Mouse (Mus musculus): Measurements from ENCODE around the gene Hus1. TPM values are rescaled to one million over a fixed set of nuclear protein-coding genes. Genes with fewer than 3 reads are reported as not detected.
A peak's percentile ranks its signal among the peaks of the same experiment; 100 is the strongest.

Gene Hus1
- polyA plus RNA-seq, 1 experiment from 2014 or later: 19.0 TPM

- Histone ChIP-seq H3K9ac (ENCODE audit: low read depth, low read length) (no peak overlapping the region), H3K36me3 (ENCODE audit: control insufficient read depth, insufficient read depth, low read length) (no peaks in the 10 kb centered on the region), H3K27me3 (ENCODE audit: control insufficient read depth, insufficient read depth, low read length) (0 out of 2 replicates have a peak, but pooled peaks cover 4% of the 10 kb centered on the region), H3K27ac (ENCODE audit: low read depth, low read length) (no peak overlapping the region), H3K4me1 (replicated peaks; ENCODE audit: control insufficient read depth, insufficient read depth, low read length) (no peaks in the 10 kb centered on the region; the same call in 1 of the 2 replicates), H3K4me2 (replicated peaks; ENCODE audit: low read depth, low read length) (no peak overlapping the region), H3K9me3 (ENCODE audit: control insufficient read depth, low read length) (no peaks in the 10 kb centered on the region), H3K4me3 (ENCODE audit: low read depth, low read length) (no peak overlapping the region)
- WGBS: 88% methylated on average over 5 of the region's 5 CpGs
- ATAC-seq (ENCODE audit: low FRiP score) (no peak), DNase-seq (ENCODE audit: low spot score) (no peak)
Measured at GRCm38 (mm10) chr11:9047044-9047443, 36.1 kb upstream of the Hus1 start.

- Histone ChIP-seq H3K4me3 (ENCODE audit: low read depth, low read length) (no peak overlapping the region), H3K36me3 (ENCODE audit: control insufficient read depth, insufficient read depth, low read length) (no peaks in the 10 kb centered on the region), H3K27ac (ENCODE audit: low read depth, low read length) (no peak overlapping the region), H3K4me1 (replicated peaks; ENCODE audit: control insufficient read depth, insufficient read depth, low read length) (no peaks in the 10 kb centered on the region; the same call in 1 of the 2 replicates), H3K27me3 (ENCODE audit: control insufficient read depth, insufficient read depth, low read length) (0 out of 2 replicates have a peak, but pooled peaks cover 4% of the 10 kb centered on the region), H3K9me3 (ENCODE audit: control insufficient read depth, low read length) (no peaks in the 10 kb centered on the region), H3K4me2 (replicated peaks; ENCODE audit: low read depth, low read length) (no peak overlapping the region), H3K9ac (ENCODE audit: low read depth, low read length) (no peak overlapping the region)
- DNase-seq (ENCODE audit: low spot score) (no peak), ATAC-seq (ENCODE audit: low FRiP score) (no peak)
- WGBS: 90% methylated on average over 2 of the region's 2 CpGs
Measured at GRCm38 (mm10) chr11:9046546-9046945, 35.6 kb upstream of the Hus1 start.

GRCm38 (mm10) chr11:9031530-9031929, 20.5 kb upstream of the Hus1 start:
- DNase-seq (ENCODE audit: low spot score): no peak
- Histone ChIP-seq H3K4me3 (ENCODE audit: low read depth, low read length) (no peak overlapping the region), H3K4me2 (replicated peaks; ENCODE audit: low read depth, low read length) (no peak overlapping the region), H3K27ac (ENCODE audit: low read depth, low read length) (no peak overlapping the region), H3K9me3 (ENCODE audit: control insufficient read depth, low read length) (no peaks in the 10 kb centered on the region), H3K4me1 (replicated peaks; ENCODE audit: control insufficient read depth, insufficient read depth, low read length) (no peaks in the 10 kb centered on the region), H3K36me3 (ENCODE audit: control insufficient read depth, insufficient read depth, low read length) (no peaks in the 10 kb centered on the region), H3K9ac (ENCODE audit: low read depth, low read length) (no peak overlapping the region), H3K27me3 (ENCODE audit: control insufficient read depth, insufficient read depth, low read length) (no peaks in the 10 kb centered on the region)
- no peak for ATAC-seq (ENCODE audit: low FRiP score)
- 93% methylated on average over 2 of the region's 2 CpGs for WGBS

GRCm38 (mm10) chr11:9025211-9025610, 14.2 kb upstream of the Hus1 start:
- H3K4me1 ChIP-seq (replicated peaks; ENCODE audit: control insufficient read depth, insufficient read depth, low read length): no peaks in the 10 kb centered on the region
- H3K36me3 ChIP-seq (ENCODE audit: control insufficient read depth, insufficient read depth, low read length): no peaks in the 10 kb centered on the region
- H3K27me3 ChIP-seq (ENCODE audit: control insufficient read depth, insufficient read depth, low read length): no peaks in the 10 kb centered on the region
- ATAC-seq (ENCODE audit: low FRiP score) (no peak), DNase-seq (ENCODE audit: low spot score) (no peak)
- no peak overlapping the region for H3K27ac ChIP-seq (ENCODE audit: low read depth, low read length)
- no peak overlapping the region for H3K4me3 ChIP-seq (ENCODE audit: low read depth, low read length)
- H3K4me2 ChIP-seq (replicated peaks; ENCODE audit: low read depth, low read length): no peak overlapping the region
- WGBS: 76% methylated on average over 3 of the region's 3 CpGs
- no peak overlapping the region for H3K9ac ChIP-seq (ENCODE audit: low read depth, low read length)
- no peaks in the 10 kb centered on the region for H3K9me3 ChIP-seq (ENCODE audit: control insufficient read depth, low read length)

- no peak for ATAC-seq (ENCODE audit: low FRiP score)
Measured at GRCm38 (mm10) chr11:9024782-9025181, 13.8 kb upstream of the Hus1 start.

GRCm38 (mm10) chr11:9020207-9020606, 9.2 kb upstream of the Hus1 start:
- Histone ChIP-seq H3K27me3 (ENCODE audit: control insufficient read depth, insufficient read depth, low read length) (no peaks in the 10 kb centered on the region), H3K4me3 (ENCODE audit: low read depth, low read length) (no peak overlapping the region), H3K36me3 (ENCODE audit: control insufficient read depth, insufficient read depth, low read length) (no peaks in the 10 kb centered on the region), H3K4me1 (replicated peaks; ENCODE audit: control insufficient read depth, insufficient read depth, low read length) (no peaks in the 10 kb centered on the region), H3K27ac (ENCODE audit: low read depth, low read length) (no peak overlapping the region), H3K9me3 (ENCODE audit: control insufficient read depth, low read length) (no peaks in the 10 kb centered on the region), H3K9ac (ENCODE audit: low read depth, low read length) (no peak overlapping the region), H3K4me2 (replicated peaks; ENCODE audit: low read depth, low read length) (no peak overlapping the region)
- ATAC-seq (ENCODE audit: low FRiP score) (no peak), DNase-seq (ENCODE audit: low spot score) (no peak)
- WGBS: 96% methylated on average over 5 of the region's 5 CpGs

More at GRCm38 (mm10) chr11:9024782-9025181, 13.8 kb upstream of the Hus1 start:
- no peaks in the 10 kb centered on the region for H3K27me3 ChIP-seq (ENCODE audit: control insufficient read depth, insufficient read depth, low read length)
- H3K27ac ChIP-seq (ENCODE audit: low read depth, low read length): no peak overlapping the region
- H3K36me3 ChIP-seq (ENCODE audit: control insufficient read depth, insufficient read depth, low read length): no peaks in the 10 kb centered on the region
- H3K4me1 ChIP-seq (replicated peaks; ENCODE audit: control insufficient read depth, insufficient read depth, low read length): no peaks in the 10 kb centered on the region
- no peak overlapping the region for H3K9ac ChIP-seq (ENCODE audit: low read depth, low read length)
- WGBS: 85% methylated on average over 7 of the region's 7 CpGs
- no peak for DNase-seq (ENCODE audit: low spot score)
- no peak overlapping the region for H3K4me2 ChIP-seq (replicated peaks; ENCODE audit: low read depth, low read length)
- no peak overlapping the region for H3K4me3 ChIP-seq (ENCODE audit: low read depth, low read length)
- H3K9me3 ChIP-seq (ENCODE audit: control insufficient read depth, low read length): no peaks in the 10 kb centered on the region

GRCm38 (mm10) chr11:9018491-9019267, 7.7 kb upstream of the Hus1 start:
- Histone ChIP-seq H3K9me3 (ENCODE audit: control insufficient read depth, low read length) (no peaks in the 10 kb centered on the region), H3K27ac (ENCODE audit: low read depth, low read length) (no peak overlapping the region), H3K4me1 (replicated peaks; ENCODE audit: control insufficient read depth, insufficient read depth, low read length) (no peaks in the 10 kb centered on the region), H3K4me2 (replicated peaks; ENCODE audit: low read depth, low read length) (no peak overlapping the region), H3K4me3 (ENCODE audit: low read depth, low read length) (no peak overlapping the region), H3K36me3 (ENCODE audit: control insufficient read depth, insufficient read depth, low read length) (no peaks in the 10 kb centered on the region), H3K27me3 (ENCODE audit: control insufficient read depth, insufficient read depth, low read length) (no peaks in the 10 kb centered on the region), H3K9ac (ENCODE audit: low read depth, low read length) (no peak overlapping the region)
- WGBS: 82% methylated on average over 6 of the region's 6 CpGs
- no peak for ATAC-seq (ENCODE audit: low FRiP score)
- no peak for DNase-seq (ENCODE audit: low spot score)

- H3K4me3 ChIP-seq (ENCODE audit: low read depth, low read length): no peak overlapping the region
- no peaks in the 10 kb centered on the region for H3K27me3 ChIP-seq (ENCODE audit: control insufficient read depth, insufficient read depth, low read length)
- no peak overlapping the region for H3K9ac ChIP-seq (ENCODE audit: low read depth, low read length)
- H3K9me3 ChIP-seq (ENCODE audit: control insufficient read depth, low read length): no peaks in the 10 kb centered on the region
- no peaks in the 10 kb centered on the region for H3K4me1 ChIP-seq (replicated peaks; ENCODE audit: control insufficient read depth, insufficient read depth, low read length)
- no peak overlapping the region for H3K27ac ChIP-seq (ENCODE audit: low read depth, low read length)
- no peaks in the 10 kb centered on the region for H3K36me3 ChIP-seq (ENCODE audit: control insufficient read depth, insufficient read depth, low read length)
- no peak for DNase-seq (ENCODE audit: low spot score)
- no peak for ATAC-seq (ENCODE audit: low FRiP score)
- H3K4me2 ChIP-seq (replicated peaks; ENCODE audit: low read depth, low read length): no peak overlapping the region
- WGBS: 90% methylated on average over 3 of the region's 3 CpGs
Measured at GRCm38 (mm10) chr11:9014740-9015139, 3.7 kb upstream of the Hus1 start.

GRCm38 (mm10) chr11:9011348-9011747, 357 bp upstream of the Hus1 start:
- DNase-seq (ENCODE audit: low spot score) (peak; percentile 42), ATAC-seq (ENCODE audit: low FRiP score) (peak; percentile 58)
- peak overlapping the region; percentile 75 for H3K4me2 ChIP-seq (replicated peaks; ENCODE audit: low read depth, low read length)
- H3K9ac ChIP-seq (ENCODE audit: low read depth, low read length): peak overlapping the region; percentile 76
- peak overlapping the region; percentile 64 for H3K4me3 ChIP-seq (ENCODE audit: low read depth, low read length)
- H3K36me3 ChIP-seq (ENCODE audit: control insufficient read depth, insufficient read depth, low read length): no peaks in the 10 kb centered on the region
- H3K27ac ChIP-seq (ENCODE audit: low read depth, low read length): no peak overlapping the region
- H3K27me3 ChIP-seq (ENCODE audit: control insufficient read depth, insufficient read depth, low read length): no peaks in the 10 kb centered on the region
- WGBS: 3% methylated on average over 3 of the region's 3 CpGs
- H3K4me1 ChIP-seq (replicated peaks; ENCODE audit: control insufficient read depth, insufficient read depth, low read length): no peaks in the 10 kb centered on the region
- no peaks in the 10 kb centered on the region for H3K9me3 ChIP-seq (ENCODE audit: control insufficient read depth, low read length)
